Mouse (Mus musculus) limb, embryonic 11.5 days (tissue): ENCODE measurements around the gene Map6d1. TPM values are rescaled to one million over a fixed set of nuclear protein-coding genes. Genes with fewer than 3 reads are reported as not detected.

Experiments
- ATAC-seq: fragments of 200-750 bp; cut with Nextera tagmentation; 2 replicates; pipeline ENCODE4 v1.8.0; 2017; ENCODE audit warnings: low read depth; ENCODE audit not compliant: insufficient number of reproducible peaks, low FRiP score, low TSS enrichment
- DNase-seq: peaks from one replicate; pipeline ENCODE4 v3.0.0-alpha.2; 2015; ENCODE audit warnings: low spot score
- H3K27ac ChIP-seq: fragments of 300-500 bp; sonication (generic); replicated peaks from 2 replicates; pipeline ENCODE4 v1.5.1; 2014; ENCODE audit warnings: low read depth, mild to moderate bottlenecking, low read length
- H3K27me3 ChIP-seq: fragments of 300-500 bp; sonication (generic); 2 replicates; pipeline ENCODE4 v1.6.1; 2014; ENCODE audit warnings: mild to moderate bottlenecking, low read length, mixed read lengths; ENCODE audit not compliant: control insufficient read depth, insufficient read depth
- H3K36me3 ChIP-seq: fragments of 300-500 bp; sonication (generic); 2 replicates; pipeline ENCODE4 v1.6.1; 2014; ENCODE audit warnings: mild to moderate bottlenecking, low read length, moderate library complexity, mixed read lengths; ENCODE audit not compliant: control insufficient read depth, insufficient read depth
- H3K4me1 ChIP-seq: fragments of 300-500 bp; sonication (generic); 2 replicates; pipeline ENCODE4 v1.6.1; 2014; ENCODE audit warnings: low read length, mixed read lengths; ENCODE audit not compliant: control insufficient read depth, insufficient read depth
- H3K4me2 ChIP-seq: fragments of 300-500 bp; sonication (generic); 2 replicates; pipeline ENCODE4 v1.6.1; 2014; ENCODE audit warnings: low read depth, mild to moderate bottlenecking, moderate library complexity; ENCODE audit not compliant: severe bottlenecking
- H3K4me3 ChIP-seq: fragments of 300-500 bp; sonication (generic); 2 replicates; pipeline ENCODE4 v1.5.1; 2014; ENCODE audit warnings: low read depth, low read length
- H3K9ac ChIP-seq: fragments of 300-500 bp; sonication (generic); 2 replicates; pipeline ENCODE4 v1.6.1; 2014; ENCODE audit warnings: mild to moderate bottlenecking, low read length
- H3K9me3 ChIP-seq: fragments of 300-500 bp; sonication (generic); 2 replicates; pipeline ENCODE4 v1.6.1; 2016; ENCODE audit warnings: low read length; ENCODE audit not compliant: control insufficient read depth
- WGBS: fragments of 180-500 bp; shearing (Covaris S2); extraction: QIAGEN DNeasy Blood & Tissue Kit; methylation state at CpG from one replicate; pipeline ENCODE4 v1.1.7; 2014; 5-methylcytosine and 5-hydroxymethylcytosine counted together
- polyA plus RNA-seq: library from polyadenylated mRNA; unstranded; fragments of >200 nt; fragmentation: Nextera tagmentation; extraction: Ambion mirVana; gene quantifications from 2 replicates; pipeline ENCODE4 v1.2.1, GENCODE M21; 2014

The Map6d1 gene
- polyA plus RNA-seq, 1 experiment from 2014 or later: 0.92 TPM

- H3K27me3 ChIP-seq: no peaks in the 10 kb centered on the region
- no peak overlapping the region for H3K4me3 ChIP-seq
- no peak overlapping the region for H3K4me2 ChIP-seq
- H3K36me3 ChIP-seq: no peaks in the 10 kb centered on the region
- H3K27ac ChIP-seq: no peak overlapping the region
- ATAC-seq: no peak
- H3K9me3 ChIP-seq: no peaks in the 10 kb centered on the region
- H3K4me1 ChIP-seq: no peaks in the 10 kb centered on the region
- DNase-seq: no peak
- no peak overlapping the region for H3K9ac ChIP-seq
Measured at GRCm38 (mm10) chr16:20247103-20247502, 5.9 kb upstream of the Map6d1 start.

GRCm38 (mm10) chr16:20238646-20239045 lies 2.5 kb downstream of the Map6d1 start:
- Histone ChIP-seq H3K36me3 (no peaks in the 10 kb centered on the region), H3K4me2 (no peak overlapping the region), H3K27me3 (no peaks in the 10 kb centered on the region), H3K9ac (no peak overlapping the region), H3K27ac (no peak overlapping the region), H3K4me3 (no peak overlapping the region), H3K4me1 (no peaks in the 10 kb centered on the region), H3K9me3 (no peaks in the 10 kb centered on the region)
- DNase-seq (no peak), ATAC-seq (no peak)
- 91% methylated on average over 4 of the region's 4 CpGs for WGBS

- no peaks in the 10 kb centered on the region for H3K36me3 ChIP-seq
- H3K27ac ChIP-seq: no peak overlapping the region
- no peaks in the 10 kb centered on the region for H3K9me3 ChIP-seq
- H3K27me3 ChIP-seq: no peaks in the 10 kb centered on the region
- H3K4me2 ChIP-seq: no peak overlapping the region
- no peak for DNase-seq
- H3K4me1 ChIP-seq: no peaks in the 10 kb centered on the region
- WGBS: 81% methylated on average over 4 of the region's 4 CpGs
- no peak overlapping the region for H3K9ac ChIP-seq
- ATAC-seq: no peak
- H3K4me3 ChIP-seq: no peak overlapping the region
Measured at GRCm38 (mm10) chr16:20237426-20237825, 3.7 kb downstream of the Map6d1 start.

- H3K4me3 ChIP-seq: no peak overlapping the region
- peaks cover 18% of the 10 kb centered on the region for H3K36me3 ChIP-seq
- ATAC-seq (no peak), DNase-seq (no peak)
- no peak overlapping the region for H3K4me2 ChIP-seq
- no peaks in the 10 kb centered on the region for H3K9me3 ChIP-seq
- no peaks in the 10 kb centered on the region for H3K27me3 ChIP-seq
- 61% methylated on average over 4 of the region's 4 CpGs for WGBS
- no peak overlapping the region for H3K27ac ChIP-seq
- H3K4me1 ChIP-seq: no peaks in the 10 kb centered on the region
- no peak overlapping the region for H3K9ac ChIP-seq
Measured at GRCm38 (mm10) chr16:20234406-20234805, 6.8 kb downstream of the Map6d1 start.

- no peaks in the 10 kb centered on the region for H3K9me3 ChIP-seq
- H3K4me2 ChIP-seq: no peak overlapping the region
- peaks cover 34% of the 10 kb centered on the region for H3K36me3 ChIP-seq
- H3K4me1 ChIP-seq: no peaks in the 10 kb centered on the region
- WGBS: 94% methylated on average over 5 of the region's 5 CpGs
- ATAC-seq (no peak), DNase-seq (no peak)
- no peak overlapping the region for H3K9ac ChIP-seq
- no peak overlapping the region for H3K4me3 ChIP-seq
- H3K27ac ChIP-seq: no peak overlapping the region
- no peaks in the 10 kb centered on the region for H3K27me3 ChIP-seq
Measured at GRCm38 (mm10) chr16:20228167-20228566, 13.0 kb downstream of the Map6d1 start.

GRCm38 (mm10) chr16:20227504-20227903 lies 13.7 kb downstream of the Map6d1 start:
- Histone ChIP-seq H3K4me2 (no peak overlapping the region), H3K4me3 (no peak overlapping the region), H3K27me3 (no peaks in the 10 kb centered on the region), H3K9ac (no peak overlapping the region), H3K27ac (no peak overlapping the region), H3K9me3 (no peaks in the 10 kb centered on the region), H3K36me3 (peaks cover 41% of the 10 kb centered on the region), H3K4me1 (no peaks in the 10 kb centered on the region)
- DNase-seq: no peak
- 83% methylated on average over 6 of the region's 6 CpGs for WGBS
- no peak for ATAC-seq

GRCm38 (mm10) chr16:20226676-20227075 lies 14.5 kb downstream of the Map6d1 start:
- H3K27me3 ChIP-seq: no peaks in the 10 kb centered on the region
- 92% methylated on average over 4 of the region's 4 CpGs for WGBS
- no peak overlapping the region for H3K4me3 ChIP-seq
- no peak overlapping the region for H3K4me2 ChIP-seq
- no peak for DNase-seq
- H3K27ac ChIP-seq: no peak overlapping the region
- no peaks in the 10 kb centered on the region for H3K9me3 ChIP-seq
- H3K4me1 ChIP-seq: no peaks in the 10 kb centered on the region
- no peak overlapping the region for H3K9ac ChIP-seq
- peaks cover 41% of the 10 kb centered on the region for H3K36me3 ChIP-seq
- no peak for ATAC-seq

- no peak overlapping the region for H3K4me2 ChIP-seq
- DNase-seq: no peak
- H3K9me3 ChIP-seq: no peaks in the 10 kb centered on the region
- ATAC-seq: no peak
- H3K4me3 ChIP-seq: no peak overlapping the region
- H3K27me3 ChIP-seq: no peaks in the 10 kb centered on the region
- 96% methylated on average over 6 of the region's 6 CpGs for WGBS
- H3K27ac ChIP-seq: no peak overlapping the region
- H3K36me3 ChIP-seq: peaks cover 25% of the 10 kb centered on the region
- no peak overlapping the region for H3K9ac ChIP-seq
- no peaks in the 10 kb centered on the region for H3K4me1 ChIP-seq
Measured at GRCm38 (mm10) chr16:20222726-20223125, 18.4 kb downstream of the Map6d1 start.

GRCm38 (mm10) chr16:20213591-20214226 lies 27.4 kb downstream of the Map6d1 start:
- ATAC-seq: no peak

More at GRCm38 (mm10) chr16:20213591-20214226, 27.4 kb downstream of the Map6d1 start:
- H3K27me3 ChIP-seq: no peaks in the 10 kb centered on the region
- no peak overlapping the region for H3K9ac ChIP-seq
- no peaks in the 10 kb centered on the region for H3K4me1 ChIP-seq
- H3K9me3 ChIP-seq: no peaks in the 10 kb centered on the region
- no peak overlapping the region for H3K4me3 ChIP-seq
- WGBS: 81% methylated on average over 3 of the region's 3 CpGs
- H3K4me2 ChIP-seq: no peak overlapping the region
- DNase-seq: peak; percentile 47
- no peak overlapping the region for H3K27ac ChIP-seq
- H3K36me3 ChIP-seq: peaks cover 29% of the 10 kb centered on the region
